Mouse (Mus musculus) frontal cortex, adult (tissue): Measurements from ENCODE around the gene Smc3.
"Not testable (repeated sequence)": the region's sequence is repeated elsewhere in the genome, so short reads cannot be mapped to it uniquely, and the experiment has no call there.

ENCODE experiments used
- ATAC-seq: cut with Nextera tagmentation; 2 replicates; pipeline ENCODE4 v1.9.2; 2017; ENCODE audit warnings: mild to moderate bottlenecking, moderate library complexity, mixed read lengths; ENCODE audit not compliant: low TSS enrichment

Gene Smc3

GRCm38 (mm10) chr19:53653624-53654467 is 53.6 kb downstream of the Smc3 start:
- ATAC-seq = no peak

DNA sequence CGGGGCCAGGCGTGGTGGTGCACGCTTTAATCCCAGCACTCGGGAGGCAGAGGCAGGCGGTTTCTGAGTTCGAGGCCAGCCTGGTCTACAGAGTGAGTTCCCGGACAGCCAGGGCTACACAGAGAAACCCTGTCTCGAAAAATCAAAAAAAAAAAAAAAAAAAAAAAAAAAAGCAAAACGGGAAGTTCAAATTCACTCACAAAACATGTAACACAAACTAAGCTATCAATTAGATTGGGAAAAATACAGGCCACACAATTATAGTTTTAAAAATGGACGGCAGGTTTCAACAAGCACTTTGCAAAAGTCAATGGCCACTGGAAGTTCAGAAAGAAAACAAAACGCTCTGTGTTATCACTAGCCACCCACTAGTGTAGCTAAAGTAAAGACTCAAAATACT is 56.2 kb downstream of the Smc3 start:
- ATAC-seq = not testable (repeated sequence)

DNA sequence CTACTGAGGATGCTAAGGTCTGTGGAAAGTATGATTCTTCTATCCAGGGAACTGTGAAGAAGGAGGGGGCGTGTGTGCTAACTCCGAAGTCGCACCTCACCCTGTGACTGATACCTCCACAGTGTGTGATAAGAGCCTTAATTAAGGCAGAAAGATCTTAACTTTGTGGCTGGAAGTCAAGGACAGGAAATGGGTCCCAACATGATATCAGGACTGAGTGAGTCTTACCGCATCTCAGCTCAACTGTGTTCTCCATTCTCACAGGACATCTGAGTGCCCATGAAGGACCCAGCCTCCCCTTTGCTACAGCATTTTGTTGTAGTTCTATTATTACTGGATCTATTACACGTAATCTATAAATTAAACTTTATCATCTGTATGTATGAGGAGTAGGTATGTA is 57.2 kb downstream of the Smc3 start:
- ATAC-seq = 0 out of 2 replicates have a peak, but pooled peaks have one; percentile 39

DNA sequence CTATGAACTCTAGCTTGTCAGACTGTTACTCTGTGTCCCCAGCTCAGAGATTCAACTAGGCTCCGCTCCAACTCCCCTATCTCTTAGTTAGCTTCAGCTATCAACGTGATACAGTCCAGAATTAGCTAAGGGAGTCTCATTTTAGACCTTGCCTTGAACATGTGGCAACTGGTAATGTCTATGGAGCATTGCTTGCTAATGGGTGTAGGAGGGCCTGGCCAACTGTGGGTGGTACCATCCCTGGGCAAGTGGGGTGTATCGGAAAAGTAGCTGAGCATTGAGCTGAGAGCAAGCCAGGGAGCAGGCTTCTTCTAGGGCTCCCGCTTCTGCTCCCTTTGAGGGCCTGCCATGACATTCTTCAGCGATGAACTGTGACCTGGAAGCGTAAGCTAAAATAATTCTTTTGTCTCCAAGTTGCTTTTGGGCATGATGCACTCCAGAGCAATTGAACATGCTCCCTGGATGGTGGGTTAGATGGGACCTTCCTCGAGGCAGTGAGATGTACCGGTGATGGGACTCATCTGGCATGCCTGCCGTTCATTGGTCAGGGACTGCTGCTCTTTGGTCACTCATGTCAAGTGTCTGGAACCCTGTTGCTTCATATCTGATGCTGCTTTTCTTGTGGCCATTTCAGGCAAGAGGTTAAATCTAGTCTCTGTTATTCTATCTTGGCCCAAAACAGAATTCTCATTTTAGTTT is 60.7 kb downstream of the Smc3 start:
- ATAC-seq = no peak

- peak; percentile 55 for ATAC-seq
Observed at GRCm38 (mm10) chr19:53661938-53662722, 61.9 kb downstream of the Smc3 start.

- ATAC-seq = no peak
Observed at GRCm38 (mm10) chr19:53664831-53665230, 64.6 kb downstream of the Smc3 start.

DNA sequence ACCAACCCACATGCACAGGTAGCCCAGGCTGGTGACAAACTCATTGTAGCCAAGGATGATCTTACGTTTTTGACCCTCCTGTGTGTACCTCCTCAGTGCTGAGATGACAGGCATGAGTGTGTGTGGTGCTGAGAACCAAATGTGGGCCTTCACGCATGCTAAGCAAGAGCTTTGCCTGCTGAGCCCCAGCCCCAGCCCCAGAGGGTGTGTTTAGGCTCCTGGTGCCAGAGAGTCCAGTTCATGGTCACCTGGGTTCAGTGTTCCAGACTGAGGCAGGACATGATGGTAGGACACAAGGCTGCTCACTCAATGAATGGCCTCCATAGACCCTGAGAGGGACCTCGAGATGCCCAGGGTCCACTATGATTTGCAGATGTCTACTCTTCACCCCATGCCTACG is 65.2 kb downstream of the Smc3 start:
- ATAC-seq = no peak

GRCm38 (mm10) chr19:53666708-53667107 is 66.5 kb downstream of the Smc3 start:
- no peak for ATAC-seq

GRCm38 (mm10) chr19:53668821-53669220 is 68.6 kb downstream of the Smc3 start:
- no peak for ATAC-seq

DNA sequence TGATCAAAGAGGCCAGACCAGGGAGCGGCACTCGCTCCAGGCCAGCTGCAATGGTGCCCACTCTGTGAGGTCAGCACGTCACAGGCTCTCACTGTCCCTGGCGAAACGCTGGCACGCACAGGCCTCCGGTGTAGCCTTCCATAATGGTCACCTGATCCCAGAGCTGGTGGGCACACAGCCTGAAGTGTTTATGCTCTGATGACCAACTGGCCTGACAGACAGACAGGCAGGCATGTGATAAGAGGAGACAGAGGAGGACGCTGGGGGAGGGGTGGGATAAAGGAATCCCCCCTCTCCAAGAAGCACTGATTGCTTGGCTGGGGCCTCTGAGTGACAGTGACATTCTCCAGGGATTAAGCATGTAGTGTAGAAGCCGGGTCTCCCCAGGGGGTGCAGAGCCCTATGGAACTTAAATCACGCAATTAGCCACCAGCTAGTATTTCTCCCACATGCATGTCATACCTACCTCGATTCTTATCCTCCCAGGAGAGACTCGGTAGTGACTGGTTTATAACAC is 70.5 kb downstream of the Smc3 start:
- no peak for ATAC-seq

DNA sequence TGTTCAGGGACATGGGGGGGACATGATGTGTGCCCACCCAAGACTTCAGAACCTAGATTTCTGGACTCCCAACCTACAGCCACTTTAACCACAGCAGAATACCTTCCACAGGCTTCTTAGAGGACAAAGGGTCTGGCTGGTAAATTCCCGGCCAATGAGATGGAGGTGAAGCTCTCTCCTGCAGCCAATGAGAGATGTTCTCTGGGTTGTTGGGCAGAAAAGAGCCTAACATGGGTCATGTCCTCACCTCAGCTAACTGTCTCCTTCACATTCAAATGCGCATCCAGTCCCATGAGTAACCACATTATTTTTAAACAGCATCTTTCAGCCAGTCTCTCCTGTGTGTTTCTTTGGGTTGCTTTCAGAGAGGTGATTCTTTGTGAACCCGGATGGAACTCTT is 71.2 kb downstream of the Smc3 start:
- ATAC-seq = no peak

- peak; percentile 35; the same call in 1 of the 2 replicates for ATAC-seq
Observed at GRCm38 (mm10) chr19:53674131-53674925, 74.1 kb downstream of the Smc3 start.

DNA sequence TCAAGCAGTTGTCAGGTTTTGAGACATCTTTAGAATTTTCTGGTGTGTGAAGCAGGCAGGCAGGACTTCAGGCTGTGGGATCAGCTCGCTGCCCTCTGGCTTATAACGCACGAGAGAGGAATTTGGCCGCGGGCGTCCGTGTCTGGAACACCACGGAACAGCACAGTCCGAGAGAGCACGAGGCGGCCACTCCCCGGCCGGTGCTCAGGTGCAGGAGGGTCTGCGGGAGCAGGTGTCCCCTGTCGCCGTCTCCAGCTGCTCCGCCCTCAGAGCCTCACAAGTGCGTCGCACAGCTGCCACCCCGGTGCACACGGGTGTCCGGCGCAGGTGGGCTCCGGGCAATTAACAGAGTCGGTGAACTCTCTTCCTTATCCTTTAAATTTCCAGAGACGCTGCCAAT is 76.0 kb downstream of the Smc3 start:
- ATAC-seq = no peak

DNA sequence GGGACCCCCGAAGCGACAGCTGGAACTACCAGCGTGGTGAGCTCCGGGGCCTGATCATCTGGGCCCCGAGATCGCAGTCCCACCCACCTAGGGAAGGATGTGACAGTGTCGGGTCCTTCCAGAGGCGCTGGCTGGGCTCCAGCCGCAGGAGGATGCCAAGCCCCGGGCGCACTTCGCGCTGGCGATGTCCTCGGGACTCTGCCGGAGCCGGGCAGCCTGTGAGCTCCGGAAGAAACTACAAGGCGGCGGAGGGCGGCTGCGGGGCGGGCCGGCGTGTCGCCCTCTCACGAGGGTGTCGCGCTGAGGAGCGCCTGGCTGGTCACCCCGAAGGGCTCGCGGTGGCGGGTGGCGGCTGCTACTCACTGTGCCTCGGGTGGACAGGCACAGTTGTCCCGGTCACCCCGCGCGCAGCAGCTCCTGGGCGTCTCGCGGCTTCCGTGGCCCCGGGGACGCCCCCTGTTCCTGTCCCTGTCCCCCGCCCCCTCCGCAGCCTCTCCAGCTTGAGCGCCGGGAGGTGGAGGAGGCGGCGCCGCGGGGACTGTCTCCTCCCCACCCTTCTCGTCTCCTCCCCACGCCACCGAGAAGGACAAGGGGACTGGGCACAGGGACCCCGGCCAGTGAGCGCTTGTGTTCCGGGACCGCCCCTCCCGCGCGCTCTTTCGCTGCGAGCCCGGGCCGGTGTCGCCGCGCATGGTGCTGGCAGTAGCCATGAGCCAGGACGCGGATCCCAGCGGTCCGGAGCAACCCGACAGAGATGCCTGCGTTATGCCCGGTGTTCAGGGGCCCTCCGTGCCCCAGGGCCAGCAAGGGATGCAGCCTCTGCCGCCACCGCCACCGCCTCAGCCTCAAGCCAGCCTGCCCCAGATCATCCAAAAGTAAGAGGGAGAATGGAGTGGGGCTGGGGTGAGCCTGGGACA is 76.8 kb downstream of the Smc3 start, which contains the start of gene Rbm20:
Gene Rbm20, plus strand, starts transcription at position 589 of the 917 bp plus-strand sequence.
- ATAC-seq = peak; percentile 57

DNA sequence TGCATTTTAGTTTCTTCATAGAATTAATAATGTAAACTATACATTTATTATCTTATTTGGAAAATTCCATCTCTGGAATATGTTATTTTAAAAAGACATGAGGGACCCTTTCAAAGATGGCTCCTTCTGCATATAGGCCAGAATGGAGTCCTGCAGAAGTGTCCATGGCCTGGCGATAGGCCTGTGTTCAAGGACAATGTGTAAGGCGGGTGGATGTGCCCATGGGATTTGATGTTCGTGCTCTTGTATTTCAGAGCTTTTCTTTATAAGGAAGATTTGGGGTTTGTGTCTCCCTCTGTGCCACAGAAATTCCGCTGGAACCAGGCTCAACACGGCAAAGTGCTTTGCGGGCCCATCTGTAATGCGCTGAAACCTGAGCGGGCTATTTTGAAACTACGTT is 79.0 kb downstream of the Smc3 start:
- ATAC-seq = no peak

GRCm38 (mm10) chr19:53679981-53680380 is 79.8 kb downstream of the Smc3 start:
- no peak for ATAC-seq

- no peak for ATAC-seq
Observed at GRCm38 (mm10) chr19:53682427-53682826, 82.2 kb downstream of the Smc3 start.

DNA sequence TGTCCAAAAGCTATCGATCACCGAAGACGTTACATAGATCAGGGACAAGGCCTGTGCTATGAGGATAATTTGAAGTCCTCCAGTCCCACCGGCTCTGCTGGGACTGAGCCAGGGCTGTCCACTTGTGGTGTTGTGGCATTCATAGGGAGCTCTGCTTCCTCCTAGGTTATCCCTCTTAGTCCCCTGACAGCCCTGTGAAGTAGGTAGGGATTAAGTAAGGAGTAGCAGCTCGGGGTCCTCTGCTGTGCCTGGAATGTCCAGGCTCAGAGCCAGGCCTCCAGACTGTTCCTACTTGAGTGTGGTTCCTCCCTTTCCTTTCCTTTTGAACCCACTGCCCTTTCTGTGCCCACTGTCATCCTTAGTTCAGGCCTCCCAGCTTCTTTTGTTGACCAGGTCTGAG is 87.4 kb downstream of the Smc3 start:
- ATAC-seq = no peak

- ATAC-seq = no peak
Observed at GRCm38 (mm10) chr19:53690816-53691215, 90.6 kb downstream of the Smc3 start.

DNA sequence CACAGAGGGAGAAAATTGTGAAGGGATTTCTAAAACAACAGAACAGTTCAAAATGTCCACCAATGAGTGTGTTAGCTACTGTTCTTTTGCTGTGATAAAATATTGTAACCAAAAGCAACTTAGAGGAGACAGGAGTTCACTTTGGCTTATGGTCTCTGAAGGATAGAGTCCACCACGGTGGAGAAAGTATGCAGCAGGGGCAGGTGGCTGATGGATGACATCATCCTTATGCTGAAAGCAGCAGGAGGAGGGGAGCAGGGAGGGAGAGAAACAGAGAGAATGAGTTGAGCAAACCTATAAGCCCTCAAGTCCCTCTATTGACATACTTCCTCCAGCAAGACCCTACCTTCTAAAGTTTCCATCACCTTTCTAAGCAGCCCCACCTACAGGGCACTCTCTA is 93.8 kb downstream of the Smc3 start:
- no peak for ATAC-seq
